Comparison of ENCODE assay signal across 16 mouse cellular contexts in the genomic region with DNA sequence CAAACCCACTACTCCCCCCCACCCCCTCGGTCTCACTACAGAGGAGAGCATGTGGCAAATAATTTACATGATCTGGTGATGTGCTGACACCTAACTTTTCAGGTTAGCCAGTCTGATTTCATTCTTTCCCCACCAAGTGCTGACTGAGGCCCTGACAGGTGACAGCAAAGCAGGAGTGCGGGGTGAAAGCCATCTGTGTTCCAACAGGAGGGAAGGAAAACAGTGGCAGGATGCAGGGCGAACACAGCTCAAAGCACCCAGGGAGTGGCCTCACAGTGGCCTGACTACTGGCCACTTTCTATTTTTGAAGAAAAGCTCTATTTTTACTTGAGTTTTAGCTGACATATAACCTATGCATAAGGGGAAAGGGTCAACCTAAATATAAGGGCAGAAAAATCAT.
"Had no signal": no experiment of that assay in that cellular context is flagged by ENCODE, and none has a peak within 500 bp of the region (broad histone marks: within the 10 kb centered on the region; RNA-seq: fewer than 3 reads in every experiment).

No protein-coding gene starts in this region.

- H3K4me3 ChIP-seq: limb, embryonic 12.5 days; limb, embryonic 15.5 days; midbrain, embryonic 13.5 days; myocyte; neural tube, embryonic 13.5 days; stomach, embryonic 15.5 days had no signal

- H3K27ac ChIP-seq: kidney, postnatal 0 days; limb, embryonic 12.5 days; limb, embryonic 15.5 days; liver, embryonic 14.5 days; macrophage; midbrain, embryonic 13.5 days; neural tube, embryonic 13.5 days; stomach, embryonic 15.5 days had no signal

- H3K4me1 ChIP-seq: limb, embryonic 12.5 days; limb, embryonic 15.5 days; stomach, embryonic 15.5 days had no signal

- H3K27me3 ChIP-seq: limb, embryonic 12.5 days; limb, embryonic 15.5 days; midbrain, embryonic 13.5 days; neural tube, embryonic 13.5 days; stomach, embryonic 15.5 days had no signal

- DNase-seq: left cerebral cortex, postnatal 4 days; liver, postnatal 0 days; lung, embryonic 14.5 days; retina, postnatal 1 day; right cerebral cortex, postnatal 25 days; spleen, adult 18-20 months; thymus, postnatal 25 days had no signal

- H3K9me3 ChIP-seq: limb, embryonic 12.5 days; limb, embryonic 15.5 days; midbrain, embryonic 13.5 days; neural tube, embryonic 13.5 days; stomach, embryonic 15.5 days had no signal
